Mouse (Mus musculus) cortical plate, adult 2 months (tissue): ENCODE data around the gene Tvp23b.

Experiments
- CTCF ChIP-seq: fragments of 200-500 bp; IDR thresholded peaks from 2 replicates; pipeline ENCODE4 v1.5.1; 2011; ENCODE audit warnings: mild to moderate bottlenecking, control low read depth, low read length; ENCODE audit not compliant: insufficient read depth; ENCODE audit errors: extremely low read depth
- POLR2A ChIP-seq: fragments of 200-500 bp; IDR thresholded peaks from 2 replicates; pipeline ENCODE4 v1.6.1; 2011; ENCODE audit warnings: mild to moderate bottlenecking, low read length, control low read depth; ENCODE audit not compliant: insufficient read depth; ENCODE audit errors: extremely low read depth

GRCm38 (mm10) chr11:62878728-62879127 lies 527 bp upstream of the Tvp23b start:
- TF ChIP-seq CTCF, result no peak
- no peak for TF ChIP-seq POLR2A
